Mouse (Mus musculus): ENCODE data around the gene B230104I21Rik.

- TF ChIP-seq POLR2A (IDR thresholded peaks at IDR 0.05; ENCODE audit: extremely low read depth, insufficient read depth, low read length) (no peak), CTCF (IDR thresholded peaks at IDR 0.05; ENCODE audit: low read depth, low read length) (no peak)
These were observed 26.8 kb upstream of the B230104I21Rik start for GRCm38 (mm10) chr4:154309131-154309530.
